Mouse (Mus musculus): Measurements from ENCODE around the gene Trpt1.

GRCm38 (mm10) chr19:6969665-6970381 lies 26.1 kb upstream of the Trpt1 start:
- TF ChIP-seq CTCF (IDR thresholded peaks at IDR 0.05; ENCODE audit: borderline replicate concordance, insufficient read depth, low read length) (peak; percentile 35; the same call in 1 of the 2 replicates), POLR2A (IDR thresholded peaks at IDR 0.05; ENCODE audit: low read depth, low read length) (peak; percentile 81)

Data from embryonic fibroblast, embryonic 13.5 days (primary cell).